Mouse (Mus musculus) heart, adult 2 months (tissue): ENCODE results near the gene Six4. TPM values are rescaled to one million over a fixed set of nuclear protein-coding genes. Genes with fewer than 3 reads are reported as not detected.

Source experiments
- DNase-seq, 2 experiments: peaks; one replicate each; pipeline ENCODE4 v3.0.0; 2021
- H3K27ac ChIP-seq: fragments of 200-600 bp; 2 replicates; pipeline ENCODE4 v1.8.1; 2022
- H3K27me3 ChIP-seq: fragments of 200-500 bp; 2 replicates; pipeline ENCODE4 v1.6.1; 2012; ENCODE audit warnings: mild to moderate bottlenecking, low read length, inconsistent platforms, mixed read lengths; ENCODE audit not compliant: control insufficient read depth, insufficient read depth
- H3K36me3 ChIP-seq: fragments of 200-500 bp; 2 replicates; pipeline ENCODE4 v1.6.1; 2012; ENCODE audit warnings: low read length, inconsistent platforms; ENCODE audit not compliant: control insufficient read depth, insufficient read depth
- H3K4me1 ChIP-seq: fragments of 200-500 bp; 2 replicates; pipeline ENCODE4 v1.6.1; 2011; ENCODE audit warnings: low read length; ENCODE audit not compliant: control insufficient read depth, insufficient read depth
- H3K4me3 ChIP-seq: fragments of 200-600 bp; 2 replicates; pipeline ENCODE4 v1.8.1; 2022
- H3K79me2 ChIP-seq: fragments of 200-500 bp; replicated peaks from 2 replicates; pipeline ENCODE4 v1.6.1; 2012; ENCODE audit warnings: mild to moderate bottlenecking, inconsistent platforms, low read length, moderate library complexity, mixed read lengths; ENCODE audit not compliant: control insufficient read depth, insufficient read depth
- H3K9ac ChIP-seq: fragments of 200-500 bp; 2 replicates; pipeline ENCODE4 v1.6.1; 2012; ENCODE audit warnings: low read depth, mild to moderate bottlenecking, control low read depth, inconsistent platforms, low read length, mixed read lengths
- CTCF ChIP-seq: fragments of 200-600 bp; IDR thresholded peaks from 2 replicates; pipeline ENCODE4 v1.8.1; 2022; ENCODE audit warnings: antibody characterized with exemption, mild to moderate bottlenecking, moderate library complexity
- EP300 ChIP-seq: fragments of 200-500 bp; IDR thresholded peaks from 2 replicates; pipeline ENCODE4 v1.6.1; 2011; ENCODE audit warnings: low read depth, low read length, control low read depth; ENCODE audit not compliant: insufficient read depth
- POLR2A ChIP-seq: fragments of 200-500 bp; IDR thresholded peaks from 2 replicates; pipeline ENCODE4 v1.6.1; 2011; ENCODE audit warnings: mild to moderate bottlenecking, low read depth, low read length, control low read depth; ENCODE audit not compliant: insufficient read depth
- WGBS: fragments of 180-500 bp; shearing (Covaris S2); methylation state at CpG from one replicate; pipeline ENCODE4 v1.1.7; 2018; 5-methylcytosine and 5-hydroxymethylcytosine counted together
- intact Hi-C: fragments of 180-260 bp; cut with DNase I; formaldehyde crosslinking; loops from one replicate; pipeline ENCODE4 v1.15.1; 2025
- polyA plus RNA-seq: library from polyadenylated mRNA; depleted of rRNA; stranded (reverse); fragments of >200 nt; gene quantifications from 2 replicates; pipeline ENCODE4 v1.2.3, GENCODE M21; 2012
- total RNA-seq, 2 experiments: library from RNA; stranded (reverse); gene quantifications; 2 replicates each; pipeline ENCODE4 v1.2.3; 2021

Six4 gene
- total and polyA plus RNA-seq, 3 experiments: 1.6 to 6.8 (median 3.9) TPM

DNA sequence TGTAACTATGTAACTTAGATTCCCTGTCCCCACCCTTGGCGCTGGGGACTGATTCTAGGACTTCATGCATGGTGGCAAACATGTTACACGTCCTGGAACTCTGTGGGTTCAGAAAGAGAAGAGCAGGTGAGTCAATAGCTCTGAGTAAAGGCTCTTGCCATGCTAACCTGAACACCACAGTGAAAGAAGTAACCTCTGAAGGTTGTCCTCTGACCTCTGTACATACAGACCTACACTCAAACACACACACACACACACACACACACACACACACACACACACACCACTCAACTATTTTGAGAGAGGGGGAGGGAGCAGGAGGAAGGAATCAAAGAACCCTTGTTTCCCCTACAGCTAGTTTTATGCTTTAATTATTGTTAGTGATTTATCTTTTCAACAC lies 19.1 kb downstream of the Six4 start:
- no peak for DNase-seq
- 84% methylated on average over 2 of the region's 2 CpGs for WGBS
- H3K27me3 ChIP-seq: no peaks in the 10 kb centered on the region
- H3K27ac ChIP-seq: no peak overlapping the region
- no peaks in the 10 kb centered on the region; the same call in 1 of the 2 replicates for H3K4me1 ChIP-seq
- intact Hi-C loops: no loop called here
- no peak overlapping the region for H3K9ac ChIP-seq
- H3K4me3 ChIP-seq: no peak overlapping the region
- H3K79me2 ChIP-seq: no peaks in the 10 kb centered on the region
- H3K36me3 ChIP-seq: no peaks in the 10 kb centered on the region; the same call in 1 of the 2 replicates
- TF ChIP-seq EP300 (no peak), POLR2A (no peak), CTCF (no peak)

DNA sequence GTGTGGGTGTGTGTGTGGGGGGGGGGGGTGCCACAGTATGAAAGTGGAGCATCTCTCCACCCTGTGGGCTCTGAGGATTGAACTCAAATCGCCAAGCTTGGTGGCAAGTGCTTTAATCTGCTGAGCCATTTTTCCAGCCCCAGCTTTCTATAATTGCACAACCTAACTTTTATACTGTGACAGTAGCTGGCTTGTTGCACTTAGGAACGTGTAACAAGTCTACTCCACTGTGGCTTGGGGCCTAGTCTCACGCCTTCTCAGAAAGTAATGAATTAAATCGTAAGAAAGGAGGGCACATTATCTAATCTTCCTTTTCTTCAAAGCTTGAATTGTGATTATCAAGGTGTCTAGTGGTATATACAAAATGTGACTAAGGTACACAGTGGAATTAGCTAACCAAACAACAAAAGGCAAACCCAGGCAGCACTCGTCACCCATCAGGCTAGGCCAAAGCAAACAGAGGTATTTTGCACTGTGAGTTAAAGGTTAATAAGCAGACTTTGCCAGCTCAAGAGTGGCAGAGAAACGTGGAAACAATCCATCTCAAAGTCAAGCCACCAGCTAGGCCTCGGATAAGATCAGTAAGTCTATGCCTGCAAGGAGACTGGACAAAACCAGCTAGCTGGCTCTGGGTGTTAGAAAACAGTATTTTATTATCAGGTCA lies 22.5 kb downstream of the Six4 start:
- intact Hi-C loops: no loop called here
- 72% methylated on average over 7 of the region's 7 CpGs for WGBS
- no peak for DNase-seq

DNA sequence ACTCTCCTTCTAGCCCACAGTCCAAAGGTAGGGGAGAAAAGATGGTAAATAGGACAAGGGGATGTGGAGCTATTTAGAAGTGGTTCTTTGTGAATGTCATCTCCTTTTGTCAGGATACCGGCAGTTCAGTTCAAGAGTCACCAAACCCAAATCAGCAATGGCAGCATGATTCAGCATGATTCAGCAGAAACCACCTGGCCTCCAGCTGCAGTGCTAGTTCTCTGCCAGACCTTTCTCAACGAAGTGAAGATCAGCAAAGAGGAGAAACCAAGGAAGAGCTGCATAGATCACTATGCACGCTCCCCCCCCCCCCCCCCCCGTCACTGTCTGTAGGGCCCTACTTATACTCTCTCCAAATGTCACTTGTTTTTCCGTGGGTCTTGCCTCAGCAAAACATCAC lies 24.3 kb downstream of the Six4 start:
- TF ChIP-seq EP300 (no peak), POLR2A (no peak), CTCF (no peak)
- Histone ChIP-seq H3K27me3 (no peaks in the 10 kb centered on the region), H3K4me3 (no peak overlapping the region), H3K79me2 (no peaks in the 10 kb centered on the region), H3K36me3 (no peaks in the 10 kb centered on the region; the same call in 1 of the 2 replicates), H3K9ac (no peak overlapping the region), H3K27ac (no peak overlapping the region), H3K4me1 (no peaks in the 10 kb centered on the region; the same call in 1 of the 2 replicates)
- 57% methylated on average over 5 of the region's 5 CpGs for WGBS
- DNase-seq: no peak
- intact Hi-C loops: no loop called here

More for the DNA sequence above, 22.5 kb downstream of the Six4 start:
- no peaks in the 10 kb centered on the region; the same call in 1 of the 2 replicates for H3K4me1 ChIP-seq
- TF ChIP-seq POLR2A (no peak), EP300 (no peak)
- no peak overlapping the region for H3K4me3 ChIP-seq
- no peak overlapping the region for H3K27ac ChIP-seq
- no peaks in the 10 kb centered on the region for H3K27me3 ChIP-seq
- no peaks in the 10 kb centered on the region; the same call in 1 of the 2 replicates for H3K36me3 ChIP-seq
- H3K9ac ChIP-seq: no peak overlapping the region
- no peaks in the 10 kb centered on the region for H3K79me2 ChIP-seq

DNA sequence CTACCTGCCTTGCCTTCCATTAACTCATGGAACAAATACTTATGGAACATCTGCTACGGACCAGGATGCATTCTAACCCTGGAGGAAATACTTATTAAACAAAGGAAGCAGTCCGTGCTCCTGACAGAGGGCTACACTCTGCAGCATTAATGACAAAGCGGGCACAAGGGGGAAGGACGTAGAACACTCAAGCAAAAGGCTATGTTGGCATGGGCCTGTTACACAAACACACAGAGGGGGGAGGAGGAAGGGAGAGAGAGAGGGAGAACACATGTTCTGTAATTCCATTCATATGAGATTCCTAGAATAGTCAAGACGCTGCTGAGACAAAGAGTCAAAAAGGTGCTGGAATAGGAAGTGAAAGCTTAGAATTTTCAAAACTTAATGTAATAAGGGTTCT lies 24.8 kb downstream of the Six4 start:
- no peak for DNase-seq
- intact Hi-C loops: no loop called here
- H3K36me3 ChIP-seq: no peaks in the 10 kb centered on the region; the same call in 1 of the 2 replicates
- no peaks in the 10 kb centered on the region for H3K79me2 ChIP-seq
- 52% methylated on average over 5 of the region's 5 CpGs for WGBS
- TF ChIP-seq CTCF: no peak
- no peak for TF ChIP-seq EP300
- TF ChIP-seq POLR2A: no peak
- no peak overlapping the region for H3K4me3 ChIP-seq
- no peak overlapping the region for H3K27ac ChIP-seq
- no peaks in the 10 kb centered on the region for H3K27me3 ChIP-seq
- no peaks in the 10 kb centered on the region for H3K4me1 ChIP-seq
- no peak overlapping the region for H3K9ac ChIP-seq

DNA sequence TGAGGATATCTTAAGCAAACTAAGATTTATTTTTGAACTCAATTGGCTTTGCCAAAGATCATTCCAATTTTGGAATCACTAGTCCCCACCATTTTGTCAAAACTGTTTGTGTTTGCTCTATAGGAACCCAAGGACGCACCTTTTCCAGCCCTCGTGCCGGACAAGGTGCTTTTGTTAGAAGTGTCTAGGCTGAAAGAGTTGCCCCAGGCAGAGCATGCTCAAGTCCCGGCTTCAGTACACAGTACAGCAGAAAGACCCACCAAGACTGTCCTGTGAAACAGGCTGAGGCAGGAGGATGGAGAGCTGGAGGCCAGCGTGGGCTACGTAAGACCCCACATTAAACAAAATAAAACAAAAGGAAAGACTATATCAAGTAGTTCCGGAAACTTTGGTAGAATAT lies 26.2 kb downstream of the Six4 start:
- DNase-seq: no peak
- TF ChIP-seq POLR2A (no peak), CTCF (no peak), EP300 (no peak)
- WGBS: 93% methylated on average over 7 of the region's 7 CpGs
- H3K27me3 ChIP-seq: no peaks in the 10 kb centered on the region
- no peak overlapping the region for H3K27ac ChIP-seq
- H3K4me3 ChIP-seq: no peak overlapping the region
- no peak overlapping the region for H3K9ac ChIP-seq
- no peaks in the 10 kb centered on the region for H3K36me3 ChIP-seq
- H3K79me2 ChIP-seq: no peaks in the 10 kb centered on the region
- no peaks in the 10 kb centered on the region for H3K4me1 ChIP-seq
- intact Hi-C loops: no loop called here

DNA sequence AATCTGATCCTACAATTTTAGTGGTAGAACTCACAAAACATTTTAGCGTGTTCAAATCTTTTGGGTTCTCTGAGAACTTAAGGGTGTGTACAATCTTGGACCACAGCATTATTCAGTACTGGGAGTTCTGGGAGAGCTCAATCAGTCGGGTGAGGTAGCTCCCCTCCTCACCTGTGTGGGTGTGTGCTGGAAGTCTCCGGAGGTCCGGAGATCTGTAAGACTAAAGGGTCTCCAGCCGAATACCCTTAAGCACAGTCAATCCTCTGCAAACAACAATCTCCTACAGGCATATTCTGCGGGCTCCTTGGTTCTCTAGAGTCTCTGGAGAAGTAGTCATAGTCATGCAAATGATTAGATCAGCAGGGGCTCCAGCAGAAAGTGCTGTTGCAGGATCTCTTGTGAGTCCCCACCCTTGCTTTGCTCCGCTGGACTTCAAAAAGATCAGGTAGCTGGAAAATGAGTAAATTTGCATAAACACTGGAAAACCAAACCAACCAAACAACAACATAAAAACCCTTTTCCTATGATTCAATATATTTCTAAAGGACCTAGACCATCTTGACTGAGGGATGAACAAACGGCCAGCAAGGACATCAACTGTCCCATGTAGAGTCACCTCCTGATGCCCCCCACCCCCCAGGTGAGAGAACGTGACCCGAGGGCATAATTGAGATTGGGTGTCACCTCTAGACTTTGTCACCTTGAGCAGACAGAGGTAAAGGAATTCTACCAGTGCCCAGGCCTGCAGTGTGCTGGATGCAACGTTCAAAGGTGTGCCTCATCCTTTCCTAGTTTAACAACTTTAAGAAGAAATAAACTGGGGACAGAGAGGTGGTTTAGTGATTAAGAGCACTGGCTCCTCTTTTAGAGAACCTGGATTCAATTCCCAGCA lies 27.3 kb downstream of the Six4 start:
- no peak overlapping the region for H3K27ac ChIP-seq
- no peak overlapping the region for H3K9ac ChIP-seq
- TF ChIP-seq EP300 (no peak), POLR2A (no peak), CTCF (no peak)
- intact Hi-C loops: no loop called here
- DNase-seq: no peak
- H3K36me3 ChIP-seq: no peaks in the 10 kb centered on the region
- 40% methylated on average over 11 of the region's 11 CpGs for WGBS
- H3K4me1 ChIP-seq: no peaks in the 10 kb centered on the region
- H3K4me3 ChIP-seq: no peak overlapping the region
- H3K27me3 ChIP-seq: no peaks in the 10 kb centered on the region
- no peaks in the 10 kb centered on the region for H3K79me2 ChIP-seq
